Mouse (Mus musculus): ENCODE measurements at regions not wholly inside any gene's neighbourhood (a gene's known extent, or its start where the extent isn't known, plus 50 kb on each side); places are given as distances from the start of the nearest gene placed in this dataset.

DNA sequence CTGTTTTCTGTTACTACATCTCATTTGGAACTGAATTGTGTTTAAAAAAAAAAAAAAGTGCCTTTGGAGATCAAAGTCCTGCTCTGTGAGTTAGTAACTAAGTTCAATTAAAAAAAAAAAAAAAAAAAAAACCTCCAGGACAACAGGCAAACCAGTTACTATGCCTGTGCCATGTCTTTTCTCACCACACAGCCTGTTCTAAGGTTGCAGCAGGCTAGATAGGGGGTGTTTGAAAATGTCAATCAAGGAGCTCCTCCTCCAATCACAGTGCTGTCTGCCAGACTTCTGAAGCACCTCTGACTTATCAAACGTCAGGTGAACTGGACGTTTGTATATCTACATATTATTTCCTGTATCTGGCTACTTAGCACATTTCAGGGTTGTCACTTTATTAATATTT, 427.9 kb upstream of the Adamts16 start:
- TF ChIP-seq CTCF (IDR thresholded peaks at IDR 0.05; ENCODE audit: extremely low read depth, insufficient read length, insufficient replicate concordance, low read depth, low read length): no peak
- no peak for TF ChIP-seq POLR2A (IDR thresholded peaks at IDR 0.05; ENCODE audit: low read depth, low read length)

Measured in small intestine, adult 2 months (tissue).